Mouse (Mus musculus) megakaryocyte, embryonic 14.5 days (primary cell): Measurements from ENCODE around the gene Thbs2.

Experiments
- FLI1 ChIP-seq: IDR thresholded peaks from 2 replicates; pipeline ENCODE4 v1.6.1; 2012; ENCODE audit warnings: low read length, inconsistent platforms, mixed read lengths
- GATA1 ChIP-seq: IDR thresholded peaks from 3 replicates; pipeline ENCODE4 v1.6.1; 2012; ENCODE audit warnings: mixed read lengths, low read length, inconsistent platforms, borderline replicate concordance

- TF ChIP-seq GATA1 (no peak), FLI1 (no peak)
Observed at GRCm38 (mm10) chr17:14635546-14636323, 58.3 kb downstream of the Thbs2 start.
